Mouse (Mus musculus): ENCODE measurements around the gene Foxj1. TPM values are rescaled to one million over a fixed set of nuclear protein-coding genes. Genes with fewer than 3 reads are reported as not detected.
"Not testable (repeated sequence)": the region's sequence is repeated elsewhere in the genome, so short reads cannot be mapped to it uniquely, and the experiment has no call there.

Foxj1 gene
- polyA plus RNA-seq (2015; fragmentation: Nextera tagmentation; extraction: Ambion mirVana) = 0.39 and 0.41 TPM in 2 replicates

GRCm38 (mm10) chr11:116335244-116336036 lies at the start of gene Foxj1:
Foxj1 (minus strand) TSS chr11:116335399.
- ATAC-seq (ENCODE audit: insufficient read depth, low FRiP score) = peak; percentile 90
- H3K9ac ChIP-seq (ENCODE audit: low read length) = peak within 1 kb of the TSS; percentile 75
- peak within 1 kb of the TSS; percentile 100 for H3K4me2 ChIP-seq (ENCODE audit: low read depth, low read length)
- H3K9me3 ChIP-seq (replicated peaks; ENCODE audit: control insufficient read depth, low read length) = no peaks in the 10 kb centered on the region
- H3K27ac ChIP-seq (ENCODE audit: low read length) = no peak within 1 kb of the TSS
- H3K4me3 ChIP-seq (replicated peaks; ENCODE audit: low read length) = peak within 1 kb of the TSS; percentile 81
- H3K27me3 ChIP-seq (ENCODE audit: control insufficient read depth, insufficient read depth, low read length) = peaks cover 19% of the 10 kb centered on the region
- H3K4me1 ChIP-seq (ENCODE audit: control insufficient read depth, insufficient read depth, low read length) = peaks cover 21% of the 10 kb centered on the region
- H3K36me3 ChIP-seq (ENCODE audit: control insufficient read depth, insufficient read depth, low read length) = no peaks in the 10 kb centered on the region
- WGBS = under 1% methylated on average over 56 of the region's 61 CpGs

GRCm38 (mm10) chr11:116384171-116384570 lies 49.0 kb upstream of the Foxj1 start:
- Histone ChIP-seq H3K27ac (ENCODE audit: low read length) (no peak overlapping the region), H3K9me3 (replicated peaks; ENCODE audit: control insufficient read depth, low read length) (no peaks in the 10 kb centered on the region), H3K9ac (ENCODE audit: low read length) (no peak overlapping the region), H3K4me1 (ENCODE audit: control insufficient read depth, insufficient read depth, low read length) (peaks cover 13% of the 10 kb centered on the region), H3K36me3 (ENCODE audit: control insufficient read depth, insufficient read depth, low read length) (no peaks in the 10 kb centered on the region), H3K4me3 (replicated peaks; ENCODE audit: low read length) (no peak overlapping the region), H3K4me2 (ENCODE audit: low read depth, low read length) (no peak overlapping the region), H3K27me3 (ENCODE audit: control insufficient read depth, insufficient read depth, low read length) (no peaks in the 10 kb centered on the region)
- WGBS = 85% methylated on average over 11 of the region's 11 CpGs
- ATAC-seq (ENCODE audit: insufficient read depth, low FRiP score) = no peak

DNA sequence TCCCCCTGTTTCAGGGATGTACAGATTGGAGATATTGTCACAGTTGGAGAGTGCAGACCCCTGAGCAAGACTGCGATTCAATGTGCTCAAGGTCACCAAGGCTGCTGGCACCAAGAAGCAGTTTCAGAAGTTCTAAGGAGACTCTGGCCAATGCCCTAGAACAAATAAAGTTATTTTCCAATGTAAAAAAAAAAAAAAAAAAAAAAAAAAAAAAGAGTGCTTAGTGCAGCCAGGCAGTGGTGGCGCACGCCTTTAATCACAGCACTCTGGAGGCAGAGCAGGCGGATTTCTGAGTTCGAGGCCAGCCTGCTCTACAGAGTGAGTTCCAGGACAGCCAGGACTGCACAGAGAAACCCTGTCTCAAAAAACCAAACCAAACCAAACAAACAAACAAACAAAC lies 47.9 kb upstream of the Foxj1 start:
- not testable (repeated sequence) for H3K27me3 ChIP-seq (ENCODE audit: control insufficient read depth, insufficient read depth, low read length); H3K9ac ChIP-seq (ENCODE audit: low read length); H3K36me3 ChIP-seq (ENCODE audit: control insufficient read depth, insufficient read depth, low read length); H3K9me3 ChIP-seq (replicated peaks; ENCODE audit: control insufficient read depth, low read length); H3K4me3 ChIP-seq (replicated peaks; ENCODE audit: low read length); H3K4me2 ChIP-seq (ENCODE audit: low read depth, low read length); H3K27ac ChIP-seq (ENCODE audit: low read length); ATAC-seq (ENCODE audit: insufficient read depth, low FRiP score)
- peaks cover 13% of the 10 kb centered on the region for H3K4me1 ChIP-seq (ENCODE audit: control insufficient read depth, insufficient read depth, low read length)
- 91% methylated on average over 5 of the region's 5 CpGs for WGBS

DNA sequence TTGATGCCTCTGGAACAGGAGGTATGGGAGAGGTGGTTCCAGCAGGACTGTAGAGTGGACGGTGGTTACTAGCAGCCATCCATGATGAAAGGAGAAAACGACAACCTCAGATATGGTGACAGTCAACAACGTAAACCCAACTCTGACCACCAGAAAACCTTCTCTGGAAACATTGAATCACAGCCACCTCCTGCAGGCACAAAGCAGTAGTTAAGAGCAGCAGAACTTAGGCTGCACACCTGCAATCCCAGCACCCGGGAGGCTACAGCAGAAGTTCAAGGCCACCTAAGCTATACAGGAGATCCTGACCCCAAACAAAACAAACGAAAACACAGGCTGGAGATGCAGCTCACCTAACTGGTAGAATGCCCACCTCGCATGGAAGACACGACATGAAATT lies 45.6 kb upstream of the Foxj1 start:
- ATAC-seq (ENCODE audit: insufficient read depth, low FRiP score) = no peak
- H3K27me3 ChIP-seq (ENCODE audit: control insufficient read depth, insufficient read depth, low read length) = no peaks in the 10 kb centered on the region
- H3K9ac ChIP-seq (ENCODE audit: low read length) = no peak overlapping the region
- H3K9me3 ChIP-seq (replicated peaks; ENCODE audit: control insufficient read depth, low read length) = no peaks in the 10 kb centered on the region
- H3K27ac ChIP-seq (ENCODE audit: low read length) = no peak overlapping the region
- WGBS = 83% methylated on average over 7 of the region's 7 CpGs
- H3K4me3 ChIP-seq (replicated peaks; ENCODE audit: low read length) = no peak overlapping the region
- H3K36me3 ChIP-seq (ENCODE audit: control insufficient read depth, insufficient read depth, low read length) = no peaks in the 10 kb centered on the region
- H3K4me1 ChIP-seq (ENCODE audit: control insufficient read depth, insufficient read depth, low read length) = no peaks in the 10 kb centered on the region
- no peak overlapping the region for H3K4me2 ChIP-seq (ENCODE audit: low read depth, low read length)

GRCm38 (mm10) chr11:116379530-116379929 lies 44.3 kb upstream of the Foxj1 start:
- no peak for ATAC-seq (ENCODE audit: insufficient read depth, low FRiP score)

DNA sequence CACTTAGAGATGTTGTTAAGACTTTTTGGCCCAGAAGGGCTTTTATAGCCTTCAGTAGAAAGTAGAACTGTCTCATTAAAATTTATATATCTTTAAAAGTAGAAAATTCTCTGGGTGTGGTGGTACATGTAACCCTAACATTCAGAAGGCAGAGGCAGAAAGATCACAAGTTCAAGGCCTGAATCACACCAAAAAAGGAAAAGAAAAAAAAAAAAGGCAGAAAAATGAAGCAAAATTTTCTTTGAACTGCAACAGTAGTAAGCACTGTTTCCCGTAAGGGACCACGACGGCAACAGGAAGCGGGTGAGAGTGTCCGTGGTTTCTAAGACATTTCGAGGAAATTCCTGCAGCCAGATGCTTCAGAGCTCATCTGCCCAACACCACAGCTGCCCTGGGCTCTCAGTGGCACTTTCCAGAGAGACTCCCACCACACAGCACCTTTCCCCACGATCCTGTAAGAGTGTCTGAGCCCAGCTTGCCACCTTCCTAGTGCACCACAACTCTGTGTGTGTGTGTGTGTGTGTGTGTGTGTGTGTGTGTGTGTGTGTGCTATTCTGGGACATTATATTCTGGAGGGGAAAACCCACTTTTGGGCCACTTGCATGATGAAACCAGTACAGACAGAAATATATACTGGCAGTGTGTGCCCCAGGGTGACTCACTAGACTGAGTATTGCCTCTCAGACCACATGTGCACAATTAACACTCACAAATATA lies 41.9 kb upstream of the Foxj1 start:
- WGBS = 74% methylated on average over 7 of the region's 7 CpGs
- no peak for ATAC-seq (ENCODE audit: insufficient read depth, low FRiP score)
- Histone ChIP-seq H3K9ac (ENCODE audit: low read length) (no peak overlapping the region), H3K4me1 (ENCODE audit: control insufficient read depth, insufficient read depth, low read length) (no peaks in the 10 kb centered on the region), H3K36me3 (ENCODE audit: control insufficient read depth, insufficient read depth, low read length) (no peaks in the 10 kb centered on the region), H3K27me3 (ENCODE audit: control insufficient read depth, insufficient read depth, low read length) (no peaks in the 10 kb centered on the region), H3K4me3 (replicated peaks; ENCODE audit: low read length) (no peak overlapping the region), H3K27ac (ENCODE audit: low read length) (no peak overlapping the region), H3K4me2 (ENCODE audit: low read depth, low read length) (no peak overlapping the region), H3K9me3 (replicated peaks; ENCODE audit: control insufficient read depth, low read length) (no peaks in the 10 kb centered on the region)

More at GRCm38 (mm10) chr11:116379530-116379929, 44.3 kb upstream of the Foxj1 start:
- H3K27ac ChIP-seq (ENCODE audit: low read length) = no peak overlapping the region
- no peaks in the 10 kb centered on the region for H3K4me1 ChIP-seq (ENCODE audit: control insufficient read depth, insufficient read depth, low read length)
- no peaks in the 10 kb centered on the region for H3K27me3 ChIP-seq (ENCODE audit: control insufficient read depth, insufficient read depth, low read length)
- H3K9me3 ChIP-seq (replicated peaks; ENCODE audit: control insufficient read depth, low read length) = no peaks in the 10 kb centered on the region
- no peaks in the 10 kb centered on the region for H3K36me3 ChIP-seq (ENCODE audit: control insufficient read depth, insufficient read depth, low read length)
- no peak overlapping the region for H3K4me3 ChIP-seq (replicated peaks; ENCODE audit: low read length)
- no peak overlapping the region for H3K4me2 ChIP-seq (ENCODE audit: low read depth, low read length)
- 75% methylated on average over 6 of the region's 6 CpGs for WGBS
- no peak overlapping the region for H3K9ac ChIP-seq (ENCODE audit: low read length)

DNA sequence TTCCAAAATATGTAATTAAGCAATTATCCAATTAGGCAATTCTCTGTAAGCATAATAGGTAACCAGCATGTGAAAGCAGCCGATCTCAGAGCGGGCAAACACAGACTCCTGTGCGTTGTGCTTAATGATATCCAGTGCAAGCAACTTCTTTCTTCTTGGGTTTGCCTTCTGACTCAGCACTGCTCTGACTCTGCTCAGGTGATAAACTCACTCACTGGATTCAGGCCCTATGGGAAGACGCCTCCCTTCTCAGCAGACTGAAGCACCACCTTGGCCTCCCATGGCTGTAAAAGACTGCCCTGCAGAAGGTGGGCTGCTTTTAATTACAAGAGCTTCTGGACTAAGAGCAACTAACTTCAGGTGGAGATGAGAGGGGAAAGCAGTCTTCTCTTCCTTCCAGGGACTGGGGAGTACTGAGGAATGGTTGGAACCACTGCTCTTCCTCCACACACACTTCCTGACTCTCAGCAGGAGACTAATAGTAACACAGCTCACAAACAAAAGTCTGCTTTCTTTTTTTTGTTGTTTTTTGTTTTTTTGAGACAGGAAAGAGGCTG lies 36.8 kb upstream of the Foxj1 start:
- H3K27ac ChIP-seq (ENCODE audit: low read length) = peak overlapping the region; percentile 7; the same call in 1 of the 2 replicates
- H3K4me3 ChIP-seq (replicated peaks; ENCODE audit: low read length) = no peak overlapping the region
- ATAC-seq (ENCODE audit: insufficient read depth, low FRiP score) = peak; percentile 49; the same call in 1 of the 2 replicates
- no peaks in the 10 kb centered on the region for H3K27me3 ChIP-seq (ENCODE audit: control insufficient read depth, insufficient read depth, low read length)
- 72% methylated on average over 4 of the region's 4 CpGs for WGBS
- no peaks in the 10 kb centered on the region for H3K9me3 ChIP-seq (replicated peaks; ENCODE audit: control insufficient read depth, low read length)
- H3K9ac ChIP-seq (ENCODE audit: low read length) = no peak overlapping the region
- peaks cover 6% of the 10 kb centered on the region; the same call in 1 of the 2 replicates for H3K4me1 ChIP-seq (ENCODE audit: control insufficient read depth, insufficient read depth, low read length)
- H3K36me3 ChIP-seq (ENCODE audit: control insufficient read depth, insufficient read depth, low read length) = no peaks in the 10 kb centered on the region
- no peak overlapping the region for H3K4me2 ChIP-seq (ENCODE audit: low read depth, low read length)

GRCm38 (mm10) chr11:116369633-116370032 lies 34.4 kb upstream of the Foxj1 start:
- Histone ChIP-seq H3K4me2 (ENCODE audit: low read depth, low read length) (no peak overlapping the region), H3K9ac (ENCODE audit: low read length) (no peak overlapping the region), H3K9me3 (replicated peaks; ENCODE audit: control insufficient read depth, low read length) (no peaks in the 10 kb centered on the region), H3K27me3 (ENCODE audit: control insufficient read depth, insufficient read depth, low read length) (no peaks in the 10 kb centered on the region), H3K4me1 (ENCODE audit: control insufficient read depth, insufficient read depth, low read length) (peaks cover 6% of the 10 kb centered on the region; the same call in 1 of the 2 replicates), H3K4me3 (replicated peaks; ENCODE audit: low read length) (no peak overlapping the region), H3K36me3 (ENCODE audit: control insufficient read depth, insufficient read depth, low read length) (no peaks in the 10 kb centered on the region), H3K27ac (ENCODE audit: low read length) (no peak overlapping the region)
- no peak for ATAC-seq (ENCODE audit: insufficient read depth, low FRiP score)
- WGBS = 58% methylated on average over 5 of the region's 5 CpGs

DNA sequence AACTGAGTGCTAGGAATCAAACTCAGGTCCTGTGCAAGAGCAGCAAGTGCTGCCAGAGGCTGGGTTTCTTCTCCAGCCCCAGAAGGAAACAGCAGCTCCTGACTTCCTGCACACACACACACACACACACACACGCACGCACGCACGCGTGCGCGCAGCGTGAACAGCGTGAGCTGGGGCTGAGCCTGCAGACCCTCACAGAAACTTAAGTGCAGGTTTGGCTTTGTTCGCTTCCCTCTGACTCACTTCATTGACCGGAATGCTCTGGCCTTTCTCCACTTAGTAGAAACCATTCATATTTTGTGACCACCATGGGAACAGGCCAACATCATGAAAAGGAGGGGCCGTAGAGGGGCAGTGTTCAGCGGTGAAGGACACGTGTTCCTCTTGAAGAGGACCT lies 33.9 kb upstream of the Foxj1 start:
- Histone ChIP-seq H3K9ac (ENCODE audit: low read length) (no peak overlapping the region), H3K4me2 (ENCODE audit: low read depth, low read length) (no peak overlapping the region), H3K27ac (ENCODE audit: low read length) (no peak overlapping the region), H3K4me3 (replicated peaks; ENCODE audit: low read length) (no peak overlapping the region), H3K36me3 (ENCODE audit: control insufficient read depth, insufficient read depth, low read length) (no peaks in the 10 kb centered on the region), H3K27me3 (ENCODE audit: control insufficient read depth, insufficient read depth, low read length) (no peaks in the 10 kb centered on the region), H3K4me1 (ENCODE audit: control insufficient read depth, insufficient read depth, low read length) (peaks cover 6% of the 10 kb centered on the region; the same call in 1 of the 2 replicates), H3K9me3 (replicated peaks; ENCODE audit: control insufficient read depth, low read length) (no peaks in the 10 kb centered on the region)
- WGBS = 87% methylated on average over 14 of the region's 14 CpGs
- no peak for ATAC-seq (ENCODE audit: insufficient read depth, low FRiP score)

Measured in stomach, embryonic 16.5 days (tissue).